Mouse (Mus musculus) heart, embryonic 11.5 days (tissue): ENCODE measurements at regions not wholly inside any gene's neighbourhood (a gene's known extent, or its start where the extent isn't known, plus 50 kb on each side); places are given as distances from the start of the nearest gene placed in this dataset.

Source experiments
- ATAC-seq: fragments of 200-750 bp; cut with Nextera tagmentation; replicated peaks from 2 replicates; pipeline ENCODE4 v1.8.0; 2017; ENCODE audit warnings: moderate library complexity; ENCODE audit not compliant: insufficient number of reproducible peaks, low FRiP score, low TSS enrichment
- H3K27ac ChIP-seq: fragments of 300-500 bp; sonication (generic); 2 replicates; pipeline ENCODE4 v1.5.1; 2014; ENCODE audit warnings: mild to moderate bottlenecking, low read depth, low read length
- H3K27me3 ChIP-seq: fragments of 300-500 bp; sonication (generic); 2 replicates; pipeline ENCODE4 v1.6.1; 2014; ENCODE audit warnings: mild to moderate bottlenecking, low read length, mixed read lengths; ENCODE audit not compliant: control insufficient read depth, insufficient read depth
- H3K36me3 ChIP-seq: fragments of 300-500 bp; sonication (generic); 2 replicates; pipeline ENCODE4 v1.6.1; 2014; ENCODE audit warnings: mild to moderate bottlenecking, low read length, moderate library complexity, mixed read lengths; ENCODE audit not compliant: control insufficient read depth, insufficient read depth
- H3K4me1 ChIP-seq: fragments of 300-500 bp; sonication (generic); 2 replicates; pipeline ENCODE4 v1.6.1; 2014; ENCODE audit warnings: low read length; ENCODE audit not compliant: control insufficient read depth, insufficient read depth
- H3K4me2 ChIP-seq: fragments of 300-500 bp; sonication (generic); 2 replicates; pipeline ENCODE4 v1.6.1; 2014; ENCODE audit warnings: mild to moderate bottlenecking, moderate library complexity
- H3K4me3 ChIP-seq: fragments of 300-500 bp; sonication (generic); 2 replicates; pipeline ENCODE4 v1.5.1; 2014; ENCODE audit warnings: low read depth, low read length
- H3K9ac ChIP-seq: fragments of 300-500 bp; sonication (generic); 2 replicates; pipeline ENCODE4 v1.6.1; 2014; ENCODE audit warnings: mild to moderate bottlenecking, low read depth, low read length, moderate library complexity
- H3K9me3 ChIP-seq: fragments of 300-500 bp; sonication (generic); replicated peaks from 2 replicates; pipeline ENCODE4 v1.6.1; 2016; ENCODE audit warnings: low read length; ENCODE audit not compliant: control insufficient read depth
- WGBS: fragments of 180-500 bp; shearing (Covaris S2); extraction: QIAGEN DNeasy Blood & Tissue Kit; methylation state at CpG from one replicate; pipeline ENCODE4 v1.1.7; 2014; ENCODE audit not compliant: insufficient replicate concordance; 5-methylcytosine and 5-hydroxymethylcytosine counted together

DNA sequence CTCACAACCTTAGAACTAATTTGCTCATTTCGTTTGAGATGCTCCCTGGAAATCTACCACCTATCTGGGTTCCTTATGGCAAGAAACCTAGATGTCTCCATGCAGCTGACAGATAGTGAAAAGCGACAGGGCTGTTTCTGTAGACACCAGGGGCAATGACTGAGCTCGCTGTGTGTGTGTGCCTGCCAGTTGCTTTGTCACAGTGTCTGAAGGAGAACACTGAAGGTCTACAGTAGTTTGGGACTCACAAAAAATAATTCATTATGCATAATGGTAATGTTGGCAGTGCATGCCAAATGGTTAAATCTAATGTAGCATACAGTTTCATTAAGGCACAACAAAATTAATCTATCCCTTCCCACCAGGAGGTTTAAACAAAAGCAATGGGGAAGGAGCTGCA, 453.2 kb upstream of the Kif2a start:
- H3K9ac ChIP-seq: no peak overlapping the region
- no peaks in the 10 kb centered on the region for H3K9me3 ChIP-seq
- ATAC-seq: no peak
- 78% methylated on average over 3 of the region's 3 CpGs for WGBS
- no peaks in the 10 kb centered on the region for H3K36me3 ChIP-seq
- H3K27me3 ChIP-seq: no peaks in the 10 kb centered on the region; the same call in 1 of the 2 replicates
- peaks cover 4% of the 10 kb centered on the region; the same call in 1 of the 2 replicates for H3K4me1 ChIP-seq
- no peak overlapping the region for H3K4me2 ChIP-seq
- H3K4me3 ChIP-seq: no peak overlapping the region
- no peak overlapping the region for H3K27ac ChIP-seq

DNA sequence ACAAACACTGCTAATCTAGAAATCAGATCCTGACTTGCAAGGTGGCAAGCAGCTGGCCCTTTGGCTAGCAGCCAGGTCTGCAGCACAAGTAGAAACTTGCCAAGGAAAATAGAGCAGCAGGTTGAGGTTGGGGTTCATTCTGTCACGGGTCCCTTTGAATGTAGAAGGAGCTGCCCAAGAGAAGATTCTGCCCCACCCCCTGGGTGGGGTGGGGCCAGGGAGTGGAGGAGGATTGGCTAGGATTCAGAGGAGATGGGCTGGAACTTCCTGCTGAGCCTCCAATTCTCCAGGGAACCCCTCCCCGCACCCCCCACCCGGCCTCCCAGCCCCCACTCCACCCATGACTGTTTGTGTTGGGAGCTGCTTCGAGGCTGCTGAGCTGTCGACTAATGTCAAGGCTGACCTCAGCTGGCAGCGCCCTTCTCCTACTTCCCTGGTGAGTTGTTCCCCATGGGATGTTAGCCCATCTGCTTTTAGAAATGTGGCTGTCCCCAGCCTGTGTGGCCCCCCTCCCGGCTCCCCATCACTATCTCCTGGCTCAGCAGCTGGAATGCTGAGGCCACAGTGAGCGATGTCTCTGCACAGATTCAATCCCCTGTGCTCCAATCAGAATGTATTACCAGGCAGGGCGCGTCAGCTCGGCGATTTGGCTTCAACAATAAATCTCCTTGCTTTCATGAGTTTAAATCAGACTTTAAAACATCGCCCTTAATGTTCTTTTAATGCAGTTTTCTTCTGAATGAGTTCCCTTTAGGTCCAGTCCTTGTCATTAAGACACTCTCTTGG, 447.8 kb upstream of the Kif2a start:
- Histone ChIP-seq H3K27ac (no peak overlapping the region), H3K4me2 (peak overlapping the region; percentile 59), H3K27me3 (peaks cover 4% of the 10 kb centered on the region; the same call in 1 of the 2 replicates), H3K9me3 (no peaks in the 10 kb centered on the region), H3K4me3 (peak overlapping the region; percentile 28), H3K9ac (peak overlapping the region; percentile 39; the same call in 1 of the 2 replicates), H3K36me3 (no peaks in the 10 kb centered on the region), H3K4me1 (peaks cover 4% of the 10 kb centered on the region; the same call in 1 of the 2 replicates)
- no peak; the same call in 1 of the 2 replicates for ATAC-seq
- WGBS: 1% methylated on average over 13 of the region's 13 CpGs

DNA sequence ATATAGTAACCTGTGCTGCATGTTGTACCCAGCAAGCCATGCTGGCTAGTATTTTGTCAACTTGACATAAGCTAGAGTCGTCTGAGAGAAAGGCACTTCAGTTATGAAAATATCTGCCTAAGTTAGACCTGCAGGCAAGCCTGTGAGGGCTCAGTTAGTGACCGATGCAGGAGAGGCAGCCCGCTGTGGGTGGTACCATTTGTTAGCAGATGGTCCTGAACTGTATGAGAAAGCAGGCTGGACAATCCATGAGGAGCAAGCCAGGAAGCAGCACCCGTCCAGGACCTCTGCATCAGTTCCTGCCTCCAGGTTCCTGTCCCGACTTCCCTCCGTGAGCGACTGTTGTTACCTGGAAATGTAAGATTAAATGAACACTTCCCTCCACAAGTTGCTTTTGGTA, 440.9 kb upstream of the Kif2a start:
- Histone ChIP-seq H3K4me3 (no peak overlapping the region), H3K4me2 (no peak overlapping the region), H3K27me3 (0 out of 2 replicates have a peak, but pooled peaks cover 2% of the 10 kb centered on the region), H3K9me3 (no peaks in the 10 kb centered on the region), H3K9ac (no peak overlapping the region), H3K36me3 (no peaks in the 10 kb centered on the region), H3K4me1 (no peaks in the 10 kb centered on the region), H3K27ac (no peak overlapping the region)
- ATAC-seq: no peak
- 82% methylated on average over 7 of the region's 7 CpGs for WGBS

DNA sequence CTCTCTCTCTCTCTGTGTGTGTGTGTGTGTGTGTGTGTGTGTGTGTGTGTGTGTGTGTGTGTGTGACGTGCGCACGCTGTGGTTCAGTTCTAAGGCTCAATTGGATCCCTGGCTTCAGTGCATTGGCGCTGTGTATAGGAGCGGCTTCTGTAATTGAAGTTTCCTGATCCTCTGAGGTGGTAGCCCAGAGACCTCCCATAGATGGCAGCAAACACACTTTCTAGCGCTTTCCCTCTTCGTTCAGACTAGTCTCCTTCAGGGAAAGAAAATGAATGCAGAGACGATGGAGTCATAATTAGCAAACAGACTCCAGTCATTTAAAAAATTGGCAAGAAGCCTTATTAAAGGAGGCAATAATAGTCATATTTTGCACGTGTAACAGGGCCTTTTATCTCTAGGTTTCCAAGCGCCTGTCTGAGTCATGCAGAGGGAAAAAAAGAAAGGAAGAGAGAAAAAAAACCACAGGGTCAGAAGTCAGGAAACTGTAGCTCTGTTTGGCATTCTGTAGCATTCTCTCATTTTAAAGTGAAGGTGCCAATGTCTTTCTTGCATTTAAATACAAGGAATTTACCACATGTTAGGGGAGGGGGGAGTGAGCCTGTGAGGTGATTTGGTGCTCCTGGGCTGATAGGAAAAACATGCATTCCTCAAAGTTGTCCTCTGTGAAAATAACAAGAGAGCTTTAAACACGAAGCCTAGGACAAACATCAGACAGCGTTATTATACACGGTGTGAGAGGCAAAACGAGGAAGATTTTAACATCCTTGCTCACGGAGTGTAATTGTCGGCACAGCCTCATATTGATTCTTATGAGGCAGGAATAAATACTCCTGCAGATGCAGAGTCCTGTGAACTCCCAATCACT, 439.4 kb upstream of the Kif2a start:
- Histone ChIP-seq H3K4me1 (no peaks in the 10 kb centered on the region), H3K4me2 (peak overlapping the region; percentile 51), H3K36me3 (no peaks in the 10 kb centered on the region), H3K27me3 (0 out of 2 replicates have a peak, but pooled peaks cover 2% of the 10 kb centered on the region), H3K4me3 (no peak overlapping the region), H3K9ac (no peak overlapping the region), H3K27ac (no peak overlapping the region), H3K9me3 (no peaks in the 10 kb centered on the region)
- 15% methylated on average over 16 of the region's 16 CpGs for WGBS
- ATAC-seq: peak; percentile 77

DNA sequence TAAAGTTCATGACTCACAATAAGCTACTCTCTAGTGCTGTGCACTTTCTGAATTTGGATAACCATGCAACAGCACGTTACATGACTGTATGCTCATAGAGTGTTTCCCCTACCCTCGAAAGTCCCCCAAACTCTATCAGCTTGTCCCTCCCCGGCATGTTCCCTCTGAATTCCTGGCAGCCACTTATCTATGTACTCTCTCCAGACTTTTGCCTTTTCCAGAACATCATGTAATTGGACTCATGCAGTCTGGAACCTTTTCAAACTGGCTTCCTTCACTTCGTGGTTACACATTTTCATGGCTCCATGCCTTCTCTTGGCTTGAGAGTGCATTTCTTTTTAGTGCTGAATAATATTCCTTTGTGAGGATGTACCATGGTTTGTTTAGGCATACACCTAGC, 436.8 kb upstream of the Kif2a start:
- WGBS: 73% methylated on average over 4 of the region's 4 CpGs
- no peak for ATAC-seq
- Histone ChIP-seq H3K9ac (no peak overlapping the region), H3K27me3 (no peaks in the 10 kb centered on the region), H3K27ac (no peak overlapping the region), H3K4me3 (no peak overlapping the region), H3K9me3 (no peaks in the 10 kb centered on the region), H3K4me1 (no peaks in the 10 kb centered on the region), H3K4me2 (no peak overlapping the region), H3K36me3 (no peaks in the 10 kb centered on the region)

DNA sequence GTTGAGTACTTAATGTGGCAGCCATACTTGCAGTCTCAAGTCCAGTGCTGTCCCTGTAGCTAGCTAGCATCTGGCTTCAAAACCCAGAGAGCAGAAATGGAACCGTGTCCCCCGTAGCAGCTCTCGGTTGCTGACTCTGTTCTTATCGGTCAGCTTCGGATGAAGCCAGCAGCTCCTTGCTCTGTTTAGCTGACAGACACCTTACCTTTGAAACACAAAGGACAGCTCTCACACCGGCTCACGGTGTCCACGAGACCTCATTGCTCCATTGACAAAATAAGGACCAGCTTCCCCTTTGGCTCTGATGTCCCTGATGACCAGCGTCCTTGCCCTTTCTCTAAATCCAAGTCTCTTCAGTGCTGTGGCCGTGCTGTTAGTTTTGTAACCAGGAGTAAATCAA, 435.3 kb upstream of the Kif2a start:
- no peaks in the 10 kb centered on the region for H3K4me1 ChIP-seq
- ATAC-seq: no peak
- H3K4me2 ChIP-seq: no peak overlapping the region
- H3K9ac ChIP-seq: no peak overlapping the region
- H3K36me3 ChIP-seq: no peaks in the 10 kb centered on the region
- 75% methylated on average over 10 of the region's 10 CpGs for WGBS
- H3K27me3 ChIP-seq: no peaks in the 10 kb centered on the region
- no peaks in the 10 kb centered on the region for H3K9me3 ChIP-seq
- no peak overlapping the region for H3K4me3 ChIP-seq
- no peak overlapping the region for H3K27ac ChIP-seq

DNA sequence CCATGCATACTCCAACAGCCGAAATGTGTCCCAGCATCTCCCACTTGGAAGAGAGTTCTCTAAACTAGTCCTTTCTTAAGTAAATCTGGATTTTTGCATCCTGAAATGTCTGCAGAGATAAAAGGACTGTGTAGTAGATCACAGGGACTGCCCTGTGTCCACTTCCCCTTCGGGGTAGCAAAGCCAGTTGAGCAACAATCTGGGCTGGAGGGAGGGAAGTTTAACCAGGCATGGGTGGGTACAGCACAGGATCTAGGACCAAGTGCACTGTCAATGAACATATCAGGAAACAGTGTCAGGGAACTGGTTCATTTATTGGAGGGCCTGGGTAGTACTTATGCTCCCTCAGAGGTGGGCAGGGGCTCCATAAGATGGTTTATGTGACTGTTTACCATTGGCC, 434.5 kb upstream of the Kif2a start:
- Histone ChIP-seq H3K4me3 (no peak overlapping the region), H3K4me2 (no peak overlapping the region), H3K4me1 (no peaks in the 10 kb centered on the region), H3K9ac (no peak overlapping the region), H3K9me3 (0 out of 2 replicates have a peak, but pooled peaks cover 2% of the 10 kb centered on the region), H3K27me3 (no peaks in the 10 kb centered on the region), H3K27ac (no peak overlapping the region), H3K36me3 (no peaks in the 10 kb centered on the region)
- WGBS: 66% methylated on average over 2 of the region's 2 CpGs
- no peak for ATAC-seq

DNA sequence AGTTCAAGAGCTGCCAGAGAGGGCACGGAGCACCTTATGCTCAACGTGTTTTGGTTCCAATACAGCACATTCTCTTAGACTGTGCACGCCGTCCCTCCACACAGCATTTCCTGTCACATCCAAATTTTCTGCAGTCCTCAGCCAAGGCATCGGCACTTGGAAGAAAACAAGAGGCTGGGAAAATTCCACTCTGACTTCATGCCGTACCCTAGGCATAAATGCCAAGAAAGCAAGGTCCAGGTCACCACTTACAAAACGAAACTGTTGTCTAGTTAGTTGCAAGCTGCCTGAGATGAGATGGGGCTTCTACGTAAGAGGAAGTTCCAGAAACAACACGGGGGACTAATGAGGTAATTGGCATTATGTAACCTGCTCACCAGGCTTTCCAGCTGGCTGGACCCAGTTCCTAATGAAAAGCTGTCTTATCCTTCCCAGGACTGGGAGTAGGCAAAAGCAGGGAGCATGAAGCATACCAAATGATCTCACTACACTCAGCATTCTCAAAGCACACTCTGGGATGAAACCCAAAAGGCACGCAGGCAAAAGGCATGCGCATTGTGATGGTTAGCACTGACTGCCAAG, 427.8 kb upstream of the Kif2a start:
- 75% methylated on average over 11 of the region's 11 CpGs for WGBS
- Histone ChIP-seq H3K9ac (no peak overlapping the region), H3K4me2 (no peak overlapping the region), H3K4me1 (no peaks in the 10 kb centered on the region), H3K9me3 (0 out of 2 replicates have a peak, but pooled peaks cover 2% of the 10 kb centered on the region), H3K27ac (no peak overlapping the region), H3K27me3 (no peaks in the 10 kb centered on the region), H3K36me3 (no peaks in the 10 kb centered on the region), H3K4me3 (no peak overlapping the region)
- ATAC-seq: no peak
